Mouse (Mus musculus) MEL (cell line): Measurements from ENCODE around the gene Qrich1.

Source experiments
- CTCF ChIP-seq, 3 experiments: IDR thresholded peaks in 2 of 3; conservative IDR thresholded peaks in 1 of 3; 2 replicates each; pipeline ENCODE4 v1.5.1; 2011 to 2012; ENCODE audit warnings: low read length in 3 of 3, low read depth in 2 of 3, mild to moderate bottlenecking in 2 of 3, improper control_type of control experiment in 1 of 3, inconsistent platforms in 1 of 3, mixed read lengths in 1 of 3, moderate library complexity in 1 of 3; ENCODE audit not compliant: control insufficient read depth in 1 of 3, insufficient read depth in 1 of 3, poor library complexity in 1 of 3, severe bottlenecking in 1 of 3
- E2F4 ChIP-seq: IDR thresholded peaks from 2 replicates; pipeline ENCODE4 v1.6.1; 2011; ENCODE audit warnings: low read depth, low read length, improper control_type of control experiment, borderline replicate concordance
- ELF1 ChIP-seq: IDR thresholded peaks from 2 replicates; pipeline ENCODE4 v1.6.1; 2014; ENCODE audit warnings: low read depth, mild to moderate bottlenecking, inconsistent platforms, low read length, improper control_type of control experiment, moderate library complexity
- ETS1 ChIP-seq: IDR thresholded peaks from 2 replicates; pipeline ENCODE4 v1.6.1; 2012; ENCODE audit warnings: low read depth, mild to moderate bottlenecking, inconsistent platforms, low read length, improper control_type of control experiment, moderate library complexity
- HCFC1 ChIP-seq: IDR thresholded peaks from 2 replicates; pipeline ENCODE4 v1.6.1; 2012; ENCODE audit warnings: low read depth, mild to moderate bottlenecking, inconsistent platforms, low read length, improper control_type of control experiment, moderate library complexity
- JUND ChIP-seq: IDR thresholded peaks from 2 replicates; pipeline ENCODE4 v1.6.1; 2011; ENCODE audit warnings: low read depth, mild to moderate bottlenecking, improper control_type of control experiment, low read length
- KAT2A ChIP-seq: conservative IDR thresholded peaks from 2 replicates; pipeline ENCODE4 v1.6.1; 2012; ENCODE audit warnings: low read depth, low read length, improper control_type of control experiment, inconsistent platforms
- MAFK ChIP-seq: IDR thresholded peaks from 2 replicates; pipeline ENCODE4 v1.6.1; 2011; ENCODE audit warnings: low read depth, mild to moderate bottlenecking, low read length, improper control_type of control experiment, borderline replicate concordance
- MYC ChIP-seq: IDR thresholded peaks from 2 replicates; pipeline ENCODE4 v1.6.1; 2011; ENCODE audit warnings: low read depth, mild to moderate bottlenecking, low read length, improper control_type of control experiment, moderate library complexity
- POLR2A ChIP-seq, 2 experiments: IDR thresholded peaks; 2 replicates each; pipeline ENCODE4 v1.6.1; 2011 to 2012; ENCODE audit warnings: low read length in 2 of 2, mild to moderate bottlenecking in 2 of 2, control low read depth in 1 of 2, improper control_type of control experiment in 1 of 2, low read depth in 1 of 2, moderate library complexity in 1 of 2; ENCODE audit not compliant: control insufficient read depth in 1 of 2, insufficient read depth in 1 of 2, poor library complexity in 1 of 2
- USF1 ChIP-seq: IDR thresholded peaks from 2 replicates; pipeline ENCODE4 v1.6.1; 2014; ENCODE audit warnings: low read depth, mild to moderate bottlenecking, inconsistent platforms, low read length, improper control_type of control experiment, moderate library complexity
- ZC3H11A ChIP-seq: IDR thresholded peaks from 2 replicates; pipeline ENCODE4 v1.6.1; 2012; ENCODE audit warnings: low read depth, mild to moderate bottlenecking, inconsistent platforms, low read length, improper control_type of control experiment
- ZKSCAN1 ChIP-seq: IDR thresholded peaks from 2 replicates; pipeline ENCODE4 v1.6.1; 2012; ENCODE audit warnings: low read depth, mild to moderate bottlenecking, inconsistent platforms, low read length, improper control_type of control experiment, moderate library complexity

DNA sequence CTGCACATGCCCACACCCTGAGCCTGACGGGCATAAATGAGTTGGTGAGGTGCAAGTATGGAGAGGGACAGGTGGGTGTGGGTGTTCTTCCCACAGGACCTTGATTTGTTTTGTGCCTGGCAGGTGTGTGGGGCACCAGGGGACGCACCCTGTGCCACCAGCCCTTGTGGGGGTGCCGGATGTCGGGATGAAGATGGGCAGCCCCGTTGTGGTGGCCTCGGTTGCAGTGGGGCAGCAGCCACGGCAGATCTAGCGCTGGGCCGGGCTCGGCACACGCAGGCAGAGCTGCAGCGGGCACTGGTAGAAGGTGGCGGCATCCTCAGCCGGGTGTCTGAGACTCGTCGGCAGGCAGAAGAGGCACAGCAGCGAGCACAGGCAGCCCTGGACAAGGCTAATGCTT, 28.2 kb upstream of the Qrich1 start:
- TF ChIP-seq MYC (no peak), POLR2A (IDR thresholded peaks at IDR 0.05; ENCODE audit: control insufficient read depth in 1 of 2, insufficient read depth in 1 of 2, low read depth in 1 of 2, low read length in 2 of 2, poor library complexity in 1 of 2) (no peak), MAFK (no peak), HCFC1 (no peak), USF1 (no peak), JUND (no peak), CTCF (IDR thresholded peaks at IDR 0.05 in 2 of 3, conservative IDR thresholded peaks at IDR 0.05 in 1 of 3; ENCODE audit: control insufficient read depth in 1 of 3, insufficient read depth in 1 of 3, low read depth in 2 of 3, low read length in 3 of 3, poor library complexity in 1 of 3, severe bottlenecking in 1 of 3) (no peak), KAT2A (no peak), ZKSCAN1 (no peak), ELF1 (no peak), ZC3H11A (no peak), E2F4 (no peak), ETS1 (no peak)
